Mouse (Mus musculus) left cerebral cortex, adult 18-20 months (tissue): ENCODE data around the gene Cilp. TPM values are rescaled to one million over a fixed set of nuclear protein-coding genes. Genes with fewer than 3 reads are reported as not detected.
"Not testable (repeated sequence)": the region's sequence is repeated elsewhere in the genome, so short reads cannot be mapped to it uniquely, and the experiment has no call there.

Experiments
- DNase-seq, 2 experiments: peaks; one replicate each; pipeline ENCODE4 v3.0.0; 2021 to 2022; ENCODE audit warnings: low spot score in 2 of 2, mixed read lengths in 1 of 2
- long read RNA-seq, 2 experiments: library from polyadenylated mRNA; stranded (forward); transcript quantifications; one replicate each; pipeline ENCODE4 v2.0.0; 2021
- total RNA-seq, 2 experiments: library from RNA; stranded (reverse); gene quantifications; 2 replicates each; pipeline ENCODE4 v1.2.3; 2021

Gene Cilp
- total RNA-seq, result not detected
- long read RNA-seq, experiment 1, full-length matches to known transcripts, result 1 of 1 reads
- long read RNA-seq, experiment 1, partial matches to known transcripts, result 0 of 1 reads
- long read RNA-seq, experiment 1, other reads (novel, unspliced or antisense), result 0 of 1 reads
- long read RNA-seq, experiment 2, result 0 reads

- no peak for DNase-seq
Observed at GRCm38 (mm10) chr9:65264959-65265358, at the start of gene Cilp. TSS of gene Cilp (plus strand) at chr9:65265180.

DNA sequence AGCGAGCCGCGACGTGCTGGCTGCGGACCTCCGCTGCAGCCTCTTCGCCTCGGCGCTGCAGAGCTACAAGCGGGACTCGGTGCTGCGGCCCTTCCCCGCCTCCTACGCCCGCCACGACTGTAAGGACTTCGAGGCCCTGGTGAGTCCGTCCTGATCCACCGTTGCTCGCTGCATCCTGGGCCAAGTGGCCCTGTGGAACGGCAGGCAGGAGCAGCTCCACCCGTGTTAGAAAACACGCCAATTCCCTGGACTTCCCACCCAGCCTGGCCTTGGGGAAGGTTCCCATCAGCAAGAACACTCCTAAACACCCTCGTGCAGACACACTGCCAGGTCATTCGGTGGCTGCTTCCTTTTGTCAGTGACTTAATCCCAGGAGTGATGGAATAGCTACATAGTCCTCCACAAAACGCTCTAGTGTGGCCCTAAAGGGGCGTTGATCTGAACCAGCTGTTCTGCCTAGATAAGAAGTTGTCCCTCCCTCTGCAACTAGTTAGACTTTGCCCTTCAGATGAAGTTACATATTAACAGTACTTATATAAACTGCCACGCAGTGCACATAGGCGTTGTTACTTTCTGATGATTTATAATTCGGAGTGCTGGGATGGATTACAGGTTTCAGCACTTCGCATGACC lies 49.4 kb upstream of the Cilp start:
- DNase-seq, result peak in 1 of 2 experiments; percentile 72

DNA sequence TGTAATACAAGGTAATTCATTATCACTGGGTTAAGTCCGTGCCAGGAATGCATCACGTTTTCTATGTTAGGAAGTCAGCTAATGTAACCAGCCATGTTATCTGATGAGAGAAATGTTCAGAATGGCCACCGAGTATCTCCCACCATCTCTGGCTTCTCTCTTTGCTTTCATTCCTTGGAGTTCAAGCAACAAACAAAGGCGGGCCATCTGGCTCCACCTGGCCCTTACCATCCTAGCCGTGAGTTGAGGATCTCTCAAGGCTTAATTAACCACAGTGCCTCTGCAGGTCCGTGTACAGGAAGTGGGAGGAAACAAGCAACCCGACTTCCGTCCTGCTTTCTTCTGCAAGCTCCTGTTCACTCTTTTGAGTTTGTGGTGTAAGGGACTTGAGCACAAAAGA lies 48.0 kb upstream of the Cilp start:
- DNase-seq, result no peak

- DNase-seq, result no peak
Observed at GRCm38 (mm10) chr9:65217661-65218060, 47.3 kb upstream of the Cilp start.

DNA sequence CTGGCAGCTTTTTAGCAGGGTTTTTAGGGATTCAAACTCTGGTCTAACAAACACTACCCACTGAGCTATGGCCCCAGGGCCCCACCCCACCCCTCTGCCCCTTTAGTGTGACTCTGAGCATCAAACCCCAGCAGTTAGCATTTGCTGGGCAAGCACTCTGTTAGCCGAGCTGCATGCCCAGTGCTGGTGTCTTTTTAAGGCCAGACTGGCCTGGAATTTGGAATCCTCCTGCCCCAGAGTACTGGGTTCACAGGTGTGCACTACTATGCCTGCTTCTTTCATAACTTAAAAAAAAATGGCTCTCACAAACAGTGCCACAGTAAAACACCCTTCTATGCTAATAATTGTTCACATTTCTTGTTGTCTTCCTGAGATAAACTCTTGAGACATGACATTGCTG lies 46.1 kb upstream of the Cilp start:
- no peak for DNase-seq

- DNase-seq, result not testable (repeated sequence)
Observed at GRCm38 (mm10) chr9:65220398-65220797, 44.6 kb upstream of the Cilp start.

DNA sequence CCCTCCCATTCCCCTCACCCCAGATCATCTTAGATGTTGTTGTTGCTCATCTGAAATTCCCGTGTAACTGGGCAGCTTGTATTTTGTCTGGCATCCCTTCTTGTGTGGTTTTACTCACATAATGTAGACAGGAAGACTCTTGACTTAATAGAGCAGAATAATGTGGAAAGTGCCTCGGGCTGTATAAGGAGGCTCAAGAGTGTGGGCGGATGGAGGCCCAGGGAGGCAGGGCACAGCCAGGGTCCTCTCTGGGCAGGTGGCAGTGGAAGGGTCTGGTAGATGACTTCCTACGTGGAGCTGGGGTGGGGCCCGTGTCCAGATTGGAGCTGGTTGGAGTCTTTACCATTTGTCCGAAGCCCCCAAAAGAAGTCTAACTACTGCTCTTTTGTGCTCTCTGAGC lies 41.1 kb upstream of the Cilp start:
- no peak for DNase-seq

DNA sequence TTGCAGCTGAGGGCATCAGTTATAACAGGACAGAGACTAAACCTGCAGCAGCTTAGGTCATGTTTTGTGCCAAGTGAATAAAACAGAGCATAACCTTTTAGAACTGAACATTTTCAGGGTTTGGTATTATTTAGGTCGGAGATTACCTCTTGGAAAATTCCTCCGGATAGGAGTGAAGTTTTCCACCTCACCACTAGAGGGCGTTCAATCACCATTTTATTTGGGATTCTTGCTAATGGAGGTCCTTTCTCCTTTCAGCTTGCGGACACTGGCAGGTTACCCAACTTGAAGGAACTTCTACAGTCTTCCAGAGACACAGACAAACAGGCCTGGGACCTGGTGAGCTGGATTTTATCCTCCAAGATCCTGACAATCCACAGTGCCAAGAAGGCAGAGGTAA lies 39.2 kb upstream of the Cilp start:
- DNase-seq, result no peak

GRCm38 (mm10) chr9:65230250-65230649 lies 34.7 kb upstream of the Cilp start:
- DNase-seq, result no peak

- DNase-seq, result no peak
Observed at GRCm38 (mm10) chr9:65231284-65231683, 33.7 kb upstream of the Cilp start.

- no peak for DNase-seq
Observed at GRCm38 (mm10) chr9:65233243-65233985, 31.6 kb upstream of the Cilp start.

DNA sequence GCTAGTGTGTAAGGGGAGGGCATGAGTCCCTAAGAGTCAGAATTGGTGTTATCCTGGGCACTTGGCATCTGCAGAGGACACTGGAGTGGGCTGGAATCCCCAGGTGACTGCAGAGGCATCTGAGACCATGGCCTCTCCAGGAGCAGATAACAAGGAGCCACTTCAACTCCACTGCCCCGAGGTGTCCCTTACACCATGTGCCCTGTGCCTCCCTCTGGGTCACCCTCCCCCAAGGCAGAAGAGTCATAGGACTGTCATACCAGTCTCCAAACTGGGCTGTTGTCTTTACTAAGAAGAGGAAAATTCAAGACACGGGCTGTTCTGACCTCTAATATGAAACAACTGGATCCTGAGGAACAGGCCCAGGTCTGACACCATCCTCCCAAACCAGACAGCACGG lies 30.2 kb upstream of the Cilp start:
- DNase-seq, result no peak

GRCm38 (mm10) chr9:65235601-65236000 lies 29.4 kb upstream of the Cilp start:
- DNase-seq, result no peak

- no peak for DNase-seq
Observed at GRCm38 (mm10) chr9:65237616-65238015, 27.4 kb upstream of the Cilp start.

GRCm38 (mm10) chr9:65238191-65238760 lies 26.7 kb upstream of the Cilp start:
- DNase-seq, result no peak

- DNase-seq, result no peak
Observed at GRCm38 (mm10) chr9:65239176-65239575, 25.8 kb upstream of the Cilp start.

GRCm38 (mm10) chr9:65239731-65240130 lies 25.2 kb upstream of the Cilp start:
- DNase-seq, result no peak

DNA sequence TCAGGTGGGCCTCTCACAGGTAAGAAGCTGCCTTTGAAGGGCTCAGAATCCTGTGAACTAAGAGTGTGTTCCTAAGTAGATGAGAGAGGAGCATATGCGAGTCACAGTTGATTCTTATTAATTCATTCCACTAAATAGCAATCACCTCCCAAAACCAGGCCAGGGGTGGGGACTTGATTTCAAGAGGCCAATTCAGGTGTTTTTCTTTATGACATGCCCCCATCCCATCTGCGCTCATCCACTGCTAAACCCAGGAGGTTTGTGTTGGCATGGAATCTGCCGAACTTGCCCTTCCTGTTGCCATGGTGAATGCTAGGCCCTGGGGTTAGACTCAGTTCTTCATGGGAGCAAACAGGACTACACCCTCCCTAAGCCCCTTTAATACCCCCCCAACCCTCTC lies 24.4 kb upstream of the Cilp start:
- no peak for DNase-seq

- DNase-seq, result no peak
Observed at GRCm38 (mm10) chr9:65241973-65242372, 23.0 kb upstream of the Cilp start.

- DNase-seq, result no peak
Observed at GRCm38 (mm10) chr9:65243249-65243648, 21.7 kb upstream of the Cilp start.

DNA sequence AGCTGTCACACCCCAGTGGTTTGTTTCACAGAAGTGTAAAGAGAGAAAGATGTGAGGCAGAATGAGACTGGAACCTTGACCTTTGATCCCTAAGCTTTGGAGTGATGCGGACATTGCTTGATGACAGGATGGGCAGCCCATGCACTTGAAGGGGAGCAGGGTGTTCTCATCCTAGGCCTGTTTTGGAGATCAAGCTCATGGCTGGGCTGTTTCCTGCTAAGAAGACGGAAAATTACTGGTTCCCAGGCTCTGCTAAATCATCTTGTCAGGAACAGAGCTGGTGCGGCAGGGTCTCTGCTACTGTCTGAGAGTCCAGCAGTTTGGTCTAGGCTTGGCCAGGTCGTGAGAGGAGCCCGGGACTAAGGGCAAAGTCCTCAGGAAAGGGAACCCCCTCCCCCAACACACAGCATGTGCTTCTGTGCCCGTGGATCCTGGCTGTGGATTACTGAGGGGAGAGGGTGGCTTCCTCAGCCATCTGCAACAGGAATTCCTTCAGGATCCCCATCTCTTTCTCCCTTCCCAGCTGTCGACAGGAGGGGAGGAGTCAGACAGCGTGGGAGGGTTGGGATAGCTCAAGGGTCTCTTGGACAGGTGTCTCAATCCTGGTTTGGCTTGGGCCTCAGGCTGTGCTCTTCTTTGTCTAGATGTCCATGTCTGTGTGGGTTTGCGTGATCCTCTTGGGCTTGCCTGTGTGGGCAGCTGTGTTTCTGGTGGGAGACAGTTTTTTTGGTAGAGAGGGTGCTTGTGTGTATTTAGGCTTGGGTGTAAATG lies 20.8 kb upstream of the Cilp start:
- DNase-seq, result peak in 1 of 2 experiments; percentile 27
